Mouse (Mus musculus) ES-E14 (cell line): ENCODE results near the gene Nrap. TPM values are rescaled to one million over a fixed set of nuclear protein-coding genes. Genes with fewer than 3 reads are reported as not detected.

ENCODE experiments used
- DNase-seq: peaks from one replicate; pipeline ENCODE4 v3.0.0-alpha.2; 2013; ENCODE audit warnings: low read depth, low spot score
- H3K27ac ChIP-seq: 2 replicates; pipeline ENCODE4 v1.5.1; 2012; ENCODE audit warnings: low read depth, mild to moderate bottlenecking, low read length, moderate library complexity, mixed read lengths; ENCODE audit not compliant: poor library complexity, insufficient read depth, severe bottlenecking
- H3K36me3 ChIP-seq: 2 replicates; pipeline ENCODE4 v1.6.1; 2012; ENCODE audit warnings: mild to moderate bottlenecking, low read length, moderate library complexity, mixed read lengths; ENCODE audit not compliant: control insufficient read depth, poor library complexity, insufficient read depth, severe bottlenecking
- H3K4me1 ChIP-seq, 2 experiments: fragments of 150-350 bp in 1 of 2; sonication (generic) in 1 of 2; 2 replicates each; pipeline ENCODE4 v1.6.1; 2012; ENCODE audit warnings: low read length in 2 of 2, mild to moderate bottlenecking in 1 of 2, mixed read lengths in 1 of 2; ENCODE audit not compliant: control insufficient read depth in 2 of 2, insufficient read depth in 2 of 2, poor library complexity in 1 of 2
- H3K4me3 ChIP-seq, 2 experiments: fragments of 150-350 bp in 1 of 2; sonication (generic) in 1 of 2; 2 replicates each; pipeline ENCODE4 v1.5.1; 2012; ENCODE audit warnings: low read length in 2 of 2, low read depth in 1 of 2, mild to moderate bottlenecking in 1 of 2, mixed read lengths in 1 of 2; ENCODE audit not compliant: insufficient read depth in 1 of 2, poor library complexity in 1 of 2, severe bottlenecking in 1 of 2
- H3K9ac ChIP-seq: 2 replicates; pipeline ENCODE4 v1.6.1; 2012; ENCODE audit warnings: low read depth, mild to moderate bottlenecking, low read length, mixed read lengths; ENCODE audit not compliant: poor library complexity, insufficient read depth, severe bottlenecking
- H3K9me3 ChIP-seq: fragments of 150-350 bp; sonication (generic); 2 replicates; pipeline ENCODE4 v1.6.1; 2012; ENCODE audit warnings: low read depth, mild to moderate bottlenecking, low read length; ENCODE audit not compliant: control insufficient read depth, insufficient read depth
- CHD2 ChIP-seq: IDR thresholded peaks from 2 replicates; pipeline ENCODE4 v1.6.1; 2014; ENCODE audit warnings: mild to moderate bottlenecking, low read depth, low read length, inconsistent platforms
- HCFC1 ChIP-seq: IDR thresholded peaks from 2 replicates; pipeline ENCODE4 v1.6.1; 2012; ENCODE audit warnings: low read length, inconsistent platforms, borderline replicate concordance; ENCODE audit not compliant: insufficient read depth
- MAFK ChIP-seq: IDR thresholded peaks from 2 replicates; pipeline ENCODE4 v1.6.1; 2014; ENCODE audit warnings: mild to moderate bottlenecking, low read depth, low read length, inconsistent platforms; ENCODE audit not compliant: insufficient read depth
- ZC3H11A ChIP-seq: IDR thresholded peaks from 2 replicates; pipeline ENCODE4 v1.6.1; 2012; ENCODE audit warnings: low read depth, mild to moderate bottlenecking, inconsistent platforms, low read length, borderline replicate concordance
- ZNF384 ChIP-seq: IDR thresholded peaks from 2 replicates; pipeline ENCODE4 v1.6.1; 2012; ENCODE audit warnings: low read depth, low read length, inconsistent platforms
- in situ Hi-C, 2 experiments: fragments of 600-800 bp; cut with MboI; formaldehyde crosslinking; loops; one replicate each; pipeline ENCODE4 v1.15.1; 2025; ENCODE audit warnings: low sequenced_read_pairs in 2 of 2, inconsistent platforms in 1 of 2; ENCODE audit not compliant: unreplicated experiment in 2 of 2
- total RNA-seq: library from RNA; depleted of rRNA; stranded (reverse); fragments of 300-350 nt; gene quantifications from 2 replicates; pipeline ENCODE4 v1.2.3, GENCODE M21; 2012

Gene Nrap
- total RNA-seq, 1 experiment: 0.09 TPM

DNA sequence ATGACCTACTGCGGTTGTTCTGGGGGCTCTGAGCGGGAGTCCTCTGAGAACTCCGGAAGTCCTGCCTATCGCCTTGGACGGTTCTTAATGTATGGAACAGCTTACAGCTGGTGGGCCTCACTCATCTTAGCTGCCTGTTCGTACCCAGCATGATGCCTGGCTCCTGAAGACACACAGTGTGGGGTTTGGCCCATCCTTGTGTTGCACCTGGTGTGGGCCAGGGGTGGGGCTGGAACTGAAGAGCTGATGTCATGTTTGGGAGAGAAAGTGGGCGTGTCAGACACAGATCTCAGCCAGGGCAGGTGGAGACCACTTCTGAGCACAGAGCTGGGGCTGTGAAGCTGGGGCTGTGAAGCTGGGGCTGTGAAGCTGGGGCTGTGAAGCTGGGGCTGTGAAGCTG is 9.5 kb downstream of the Nrap start:
- Histone ChIP-seq H3K9ac (no peak overlapping the region), H3K4me1 (no peaks in the 10 kb centered on the region), H3K27ac (no peak overlapping the region), H3K4me3 (no peak overlapping the region), H3K9me3 (no peaks in the 10 kb centered on the region), H3K36me3 (no peaks in the 10 kb centered on the region)
- no peak for DNase-seq
- in situ Hi-C loops: no loop called here
- no peak for TF ChIP-seq ZC3H11A

DNA sequence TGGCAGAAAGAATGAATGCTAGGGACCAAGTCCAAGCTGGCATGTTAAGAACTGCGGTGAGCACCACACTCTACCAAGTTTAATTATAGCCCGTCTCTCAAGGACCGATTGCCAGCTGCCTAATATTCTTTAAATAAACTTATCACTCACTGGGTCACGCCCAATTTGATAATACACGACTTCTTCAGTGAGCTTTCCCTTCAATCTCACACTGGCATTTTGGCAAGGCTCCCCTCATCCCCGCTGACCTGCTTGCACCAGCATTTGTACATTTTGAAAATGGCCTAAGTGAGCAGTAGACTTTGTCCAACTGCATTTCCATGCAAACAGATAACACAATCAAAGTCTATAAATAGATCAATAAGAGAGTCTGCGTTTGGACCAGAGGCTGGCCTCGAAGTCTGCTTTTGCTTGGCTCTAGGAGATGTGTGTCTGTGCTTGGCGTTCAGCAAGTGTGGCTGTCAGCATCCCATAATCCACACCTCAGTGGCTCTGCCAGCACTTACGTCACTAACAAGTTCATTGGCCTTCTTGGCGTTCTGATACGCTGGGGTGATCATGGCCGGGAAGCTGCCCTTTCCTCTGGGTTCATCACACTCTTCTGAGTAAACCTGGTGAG is 11.2 kb downstream of the Nrap start:
- Histone ChIP-seq H3K4me3 (no peak overlapping the region), H3K9me3 (no peaks in the 10 kb centered on the region), H3K9ac (no peak overlapping the region), H3K27ac (no peak overlapping the region), H3K4me1 (no peaks in the 10 kb centered on the region), H3K36me3 (no peaks in the 10 kb centered on the region)
- in situ Hi-C loops: no loop called here
- no peak for DNase-seq
- TF ChIP-seq HCFC1 (no peak), ZC3H11A (no peak), MAFK (no peak), CHD2 (no peak)

DNA sequence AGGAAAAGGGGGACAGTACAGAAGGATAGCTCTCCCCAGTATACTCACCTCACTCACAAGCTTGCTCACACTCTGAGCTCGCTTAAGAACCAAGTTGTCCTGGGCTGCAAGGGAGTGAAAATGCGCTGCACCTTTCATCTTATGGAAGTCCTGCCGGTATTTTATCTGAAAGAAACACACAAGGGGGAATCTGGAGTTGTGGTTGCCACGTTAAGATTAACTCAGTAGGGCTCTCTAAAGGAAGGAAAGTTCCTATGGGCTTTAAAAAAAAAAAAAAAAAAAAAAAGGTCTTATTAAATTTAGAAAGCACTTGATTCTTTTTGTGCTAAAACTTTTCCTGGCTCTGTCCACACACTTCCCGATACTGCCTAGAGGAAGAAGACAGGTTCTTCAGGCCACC is 11.8 kb downstream of the Nrap start:
- TF ChIP-seq ZNF384 (no peak), CHD2 (no peak), ZC3H11A (no peak), HCFC1 (no peak), MAFK (no peak)
- H3K27ac ChIP-seq: no peak overlapping the region
- in situ Hi-C loops: no loop called here
- no peaks in the 10 kb centered on the region for H3K4me1 ChIP-seq
- H3K4me3 ChIP-seq: no peak overlapping the region
- H3K36me3 ChIP-seq: no peaks in the 10 kb centered on the region
- H3K9me3 ChIP-seq: no peaks in the 10 kb centered on the region
- no peak overlapping the region for H3K9ac ChIP-seq
- no peak for DNase-seq

DNA sequence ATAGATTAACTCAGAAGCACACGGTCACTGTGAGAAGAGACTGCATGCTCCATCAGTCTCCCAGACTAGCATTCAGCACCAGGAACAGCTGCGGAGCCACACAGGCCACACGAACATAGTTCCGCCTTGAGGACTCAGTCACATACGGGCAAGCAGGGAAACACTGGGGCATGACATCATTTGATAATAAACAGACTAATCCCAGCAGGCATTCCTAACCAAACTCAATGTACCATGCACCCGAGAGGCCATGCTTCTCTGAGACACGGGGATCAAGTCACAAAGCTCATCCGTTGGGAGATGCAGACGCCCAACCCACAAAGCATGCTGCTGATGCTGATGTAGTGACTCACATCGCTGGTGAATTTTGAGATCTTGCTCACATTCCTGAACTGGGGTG is 15.8 kb downstream of the Nrap start:
- Histone ChIP-seq H3K4me3 (no peak overlapping the region), H3K4me1 (no peaks in the 10 kb centered on the region), H3K27ac (no peak overlapping the region), H3K9ac (no peak overlapping the region), H3K36me3 (no peaks in the 10 kb centered on the region), H3K9me3 (no peaks in the 10 kb centered on the region)
- in situ Hi-C loops: no loop called here
- peak; percentile 12 for DNase-seq
- TF ChIP-seq MAFK: no peak
- no peak for TF ChIP-seq HCFC1
- TF ChIP-seq ZNF384: no peak
- TF ChIP-seq ZC3H11A: no peak
- no peak for TF ChIP-seq CHD2

DNA sequence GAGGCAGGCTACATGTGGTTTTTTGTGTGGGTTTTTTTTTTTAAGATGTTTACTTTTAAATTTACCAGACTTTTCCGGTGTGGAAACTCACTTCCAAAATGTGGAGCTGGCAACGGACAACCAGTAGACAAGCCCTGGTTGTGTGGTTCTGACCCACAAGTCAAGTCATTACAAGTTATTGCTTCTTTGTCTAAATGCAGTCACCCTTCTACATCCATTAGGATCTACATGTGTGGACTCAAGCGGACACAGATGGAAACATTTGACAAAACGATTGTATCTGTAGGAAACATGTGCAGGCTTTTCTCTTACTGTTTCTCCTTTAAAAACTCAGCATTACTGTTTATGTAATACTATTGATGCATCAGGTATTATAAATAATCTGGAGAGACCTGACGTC is 16.6 kb downstream of the Nrap start:
- no peak overlapping the region for H3K27ac ChIP-seq
- H3K4me1 ChIP-seq: no peaks in the 10 kb centered on the region
- H3K4me3 ChIP-seq: no peak overlapping the region
- H3K9ac ChIP-seq: no peak overlapping the region
- no peak for DNase-seq
- no peaks in the 10 kb centered on the region for H3K9me3 ChIP-seq
- TF ChIP-seq MAFK (no peak), ZNF384 (no peak), ZC3H11A (no peak), HCFC1 (no peak), CHD2 (no peak)
- in situ Hi-C loops: no loop called here
- no peaks in the 10 kb centered on the region for H3K36me3 ChIP-seq
